Mouse (Mus musculus): Measurements from ENCODE around the gene Bmper.

The Bmper gene

GRCm38 (mm10) chr9:23306226-23306625, 83.3 kb downstream of the Bmper start:
- H3K36me3 ChIP-seq (ENCODE audit: control insufficient read depth, insufficient read depth, low read length, poor library complexity, severe bottlenecking), result no peaks in the 10 kb centered on the region
- DNase-seq (ENCODE audit: low read depth, low spot score), result no peak

DNA sequence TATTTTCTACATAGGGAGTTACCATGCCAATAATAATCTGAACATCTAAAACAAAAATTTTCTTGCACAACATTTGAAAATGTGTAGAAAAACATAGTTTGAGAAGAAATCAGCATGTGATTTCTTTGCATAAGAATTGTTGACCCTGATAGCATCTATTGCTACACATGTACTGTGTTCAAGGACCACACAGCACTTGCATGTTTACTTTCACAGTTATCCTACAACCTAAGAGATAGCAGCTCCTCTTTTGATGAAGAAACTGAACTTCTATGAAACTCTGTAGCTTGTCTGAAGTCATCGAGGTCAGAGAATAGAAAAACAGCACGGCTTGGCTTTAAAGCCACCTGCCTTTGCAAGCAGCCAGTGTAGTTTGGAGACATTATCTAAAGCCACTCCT, 85.0 kb downstream of the Bmper start:
- Histone ChIP-seq H3K27me3 (ENCODE audit: control insufficient read depth, insufficient read depth, low read length, poor library complexity, severe bottlenecking) (no peaks in the 10 kb centered on the region), H3K36me3 (ENCODE audit: control insufficient read depth, insufficient read depth, low read length, poor library complexity, severe bottlenecking) (no peaks in the 10 kb centered on the region)
- DNase-seq (ENCODE audit: low read depth, low spot score), result no peak

More at GRCm38 (mm10) chr9:23306226-23306625, 83.3 kb downstream of the Bmper start:
- no peaks in the 10 kb centered on the region for H3K27me3 ChIP-seq (ENCODE audit: control insufficient read depth, insufficient read depth, low read length, poor library complexity, severe bottlenecking)

- DNase-seq (ENCODE audit: low read depth, low spot score), result no peak
- H3K36me3 ChIP-seq (ENCODE audit: control insufficient read depth, insufficient read depth, low read length, poor library complexity, severe bottlenecking), result no peaks in the 10 kb centered on the region
- no peaks in the 10 kb centered on the region for H3K27me3 ChIP-seq (ENCODE audit: control insufficient read depth, insufficient read depth, low read length, poor library complexity, severe bottlenecking)
These were observed 88.1 kb downstream of the Bmper start for GRCm38 (mm10) chr9:23310953-23311352.

DNA sequence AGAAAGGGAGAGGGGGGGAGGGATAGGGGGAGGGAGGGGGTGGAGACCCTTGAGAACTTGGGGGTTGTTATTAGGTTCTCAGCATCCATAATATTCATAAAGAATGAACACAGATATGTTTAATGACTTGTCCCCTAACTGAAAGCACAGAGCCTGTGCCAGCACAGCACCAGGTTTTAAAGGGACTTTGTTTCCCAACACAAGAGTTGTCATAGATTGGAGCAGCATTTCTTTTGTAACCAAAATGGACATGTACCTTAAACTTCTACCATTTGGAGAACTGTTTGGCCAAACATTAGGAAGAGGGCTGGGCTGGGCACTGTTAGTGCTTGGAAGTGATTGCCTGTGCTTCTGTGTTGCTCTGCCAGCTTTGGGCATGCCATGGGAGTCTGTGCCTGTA, 89.1 kb downstream of the Bmper start:
- DNase-seq (ENCODE audit: low read depth, low spot score), result no peak
- H3K36me3 ChIP-seq (ENCODE audit: control insufficient read depth, insufficient read depth, low read length, poor library complexity, severe bottlenecking), result no peaks in the 10 kb centered on the region
- H3K27me3 ChIP-seq (ENCODE audit: control insufficient read depth, insufficient read depth, low read length, poor library complexity, severe bottlenecking), result no peaks in the 10 kb centered on the region

GRCm38 (mm10) chr9:23312877-23313276, 90.0 kb downstream of the Bmper start:
- no peak for DNase-seq (ENCODE audit: low read depth, low spot score)
- Histone ChIP-seq H3K27me3 (ENCODE audit: control insufficient read depth, insufficient read depth, low read length, poor library complexity, severe bottlenecking) (no peaks in the 10 kb centered on the region), H3K36me3 (ENCODE audit: control insufficient read depth, insufficient read depth, low read length, poor library complexity, severe bottlenecking) (no peaks in the 10 kb centered on the region)

DNA sequence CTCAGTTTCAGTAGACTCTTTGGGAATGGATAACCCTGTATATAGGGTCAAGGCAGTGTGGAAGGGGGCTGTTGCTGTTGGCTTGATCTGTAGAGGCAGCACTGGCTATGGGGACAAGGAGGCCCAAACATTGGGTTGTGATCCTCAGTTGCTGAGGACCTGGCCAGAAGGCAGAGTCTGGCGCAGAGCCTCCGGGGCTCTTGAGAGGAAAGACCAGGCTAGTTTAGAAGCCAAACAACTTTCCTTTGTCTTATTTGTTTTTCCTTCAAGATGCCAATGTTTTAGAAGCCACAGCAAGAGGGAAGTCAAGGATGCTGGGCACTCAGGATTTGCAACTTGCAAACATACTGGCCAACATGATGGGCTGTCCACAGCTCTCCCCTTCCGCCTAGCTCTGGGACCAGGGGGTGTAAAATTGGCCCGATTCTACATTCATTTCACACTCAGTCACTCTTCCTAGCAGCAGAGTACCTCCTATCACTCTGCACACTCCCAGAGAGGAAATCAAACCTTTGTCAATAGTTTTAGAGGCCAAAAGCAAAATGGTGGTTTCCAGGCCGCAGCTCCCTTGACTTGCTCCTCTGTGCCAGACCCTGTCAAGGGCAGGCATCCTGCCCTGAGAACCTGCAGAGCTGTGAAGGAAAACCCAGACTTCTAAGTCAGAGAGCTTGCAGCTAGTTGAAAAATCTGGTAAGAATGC, 92.9 kb downstream of the Bmper start:
- DNase-seq (ENCODE audit: low read depth, low spot score), result no peak
- Histone ChIP-seq H3K27me3 (ENCODE audit: control insufficient read depth, insufficient read depth, low read length, poor library complexity, severe bottlenecking) (no peaks in the 10 kb centered on the region), H3K36me3 (ENCODE audit: control insufficient read depth, insufficient read depth, low read length, poor library complexity, severe bottlenecking) (no peaks in the 10 kb centered on the region)

DNA sequence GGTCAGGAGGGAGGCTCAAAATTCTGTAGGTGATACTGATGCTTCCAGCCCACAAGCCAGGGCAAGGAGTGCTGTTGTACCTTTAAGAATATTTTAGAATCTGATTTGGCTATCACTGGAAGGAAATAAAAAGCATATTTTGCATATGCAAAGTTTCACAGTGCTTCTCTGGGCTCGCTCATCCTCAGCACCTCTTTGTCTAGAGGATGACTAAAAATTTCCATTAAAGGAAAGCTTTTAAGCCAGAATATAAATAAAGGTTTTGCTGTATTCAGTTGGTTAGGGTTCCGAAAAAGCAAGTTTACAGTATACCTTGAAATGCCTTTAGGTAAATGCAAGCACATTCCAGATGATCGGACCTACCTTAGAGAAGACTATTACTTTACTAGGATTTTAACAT, 105.0 kb downstream of the Bmper start:
- no peak for DNase-seq (ENCODE audit: low read depth, low spot score)

GRCm38 (mm10) chr9:23333041-23333622, 110.3 kb downstream of the Bmper start:
- H3K36me3 ChIP-seq (ENCODE audit: control insufficient read depth, insufficient read depth, low read length, poor library complexity, severe bottlenecking), result no peaks in the 10 kb centered on the region
- DNase-seq (ENCODE audit: low read depth, low spot score), result no peak
- no peaks in the 10 kb centered on the region for H3K27me3 ChIP-seq (ENCODE audit: control insufficient read depth, insufficient read depth, low read length, poor library complexity, severe bottlenecking)

More for the DNA sequence above, 105.0 kb downstream of the Bmper start:
- no peaks in the 10 kb centered on the region for H3K36me3 ChIP-seq (ENCODE audit: control insufficient read depth, insufficient read depth, low read length, poor library complexity, severe bottlenecking)
- H3K27me3 ChIP-seq (ENCODE audit: control insufficient read depth, insufficient read depth, low read length, poor library complexity, severe bottlenecking), result no peaks in the 10 kb centered on the region

DNA sequence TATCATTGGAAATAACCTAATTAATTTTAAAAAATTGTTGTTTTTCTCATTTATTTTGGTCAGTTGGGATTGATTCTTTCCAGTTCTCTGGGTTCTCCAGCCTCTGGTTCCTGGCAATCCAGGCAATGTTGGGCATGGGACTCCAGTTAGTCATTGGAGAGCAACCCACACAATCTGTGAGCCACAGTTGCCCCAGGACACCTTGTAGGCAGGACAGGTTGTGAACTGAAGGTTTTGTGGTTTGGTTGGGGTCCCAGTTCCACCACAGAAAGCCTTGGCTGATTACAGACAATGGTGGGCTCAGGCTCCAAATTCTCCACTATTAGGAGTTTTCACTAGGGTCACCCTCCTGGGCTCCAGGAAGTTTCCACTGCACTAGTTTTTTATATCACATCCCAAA, 117.7 kb downstream of the Bmper start:
- Histone ChIP-seq H3K27me3 (ENCODE audit: control insufficient read depth, insufficient read depth, low read length, poor library complexity, severe bottlenecking) (no peaks in the 10 kb centered on the region; the same call in 1 of the 2 replicates), H3K36me3 (ENCODE audit: control insufficient read depth, insufficient read depth, low read length, poor library complexity, severe bottlenecking) (no peaks in the 10 kb centered on the region)
- no peak for DNase-seq (ENCODE audit: low read depth, low spot score)

- Histone ChIP-seq H3K36me3 (ENCODE audit: control insufficient read depth, insufficient read depth, low read length, poor library complexity, severe bottlenecking) (no peaks in the 10 kb centered on the region), H3K27me3 (ENCODE audit: control insufficient read depth, insufficient read depth, low read length, poor library complexity, severe bottlenecking) (no peaks in the 10 kb centered on the region; the same call in 1 of the 2 replicates)
- no peak for DNase-seq (ENCODE audit: low read depth, low spot score)
These were observed 118.4 kb downstream of the Bmper start for GRCm38 (mm10) chr9:23341246-23341645.

- H3K27me3 ChIP-seq (ENCODE audit: control insufficient read depth, insufficient read depth, low read length, poor library complexity, severe bottlenecking), result no peaks in the 10 kb centered on the region; the same call in 1 of the 2 replicates
- DNase-seq (ENCODE audit: low read depth, low spot score), result no peak
- no peaks in the 10 kb centered on the region for H3K36me3 ChIP-seq (ENCODE audit: control insufficient read depth, insufficient read depth, low read length, poor library complexity, severe bottlenecking)
These were observed 121.5 kb downstream of the Bmper start for GRCm38 (mm10) chr9:23344353-23344752.

GRCm38 (mm10) chr9:23345093-23345844, 122.4 kb downstream of the Bmper start:
- Histone ChIP-seq H3K27me3 (ENCODE audit: control insufficient read depth, insufficient read depth, low read length, poor library complexity, severe bottlenecking) (no peaks in the 10 kb centered on the region), H3K36me3 (ENCODE audit: control insufficient read depth, insufficient read depth, low read length, poor library complexity, severe bottlenecking) (no peaks in the 10 kb centered on the region)
- DNase-seq (ENCODE audit: low read depth, low spot score), result no peak

- no peak for DNase-seq (ENCODE audit: low read depth, low spot score)
- Histone ChIP-seq H3K27me3 (ENCODE audit: control insufficient read depth, insufficient read depth, low read length, poor library complexity, severe bottlenecking) (no peaks in the 10 kb centered on the region), H3K36me3 (ENCODE audit: control insufficient read depth, insufficient read depth, low read length, poor library complexity, severe bottlenecking) (no peaks in the 10 kb centered on the region)
These were observed 126.7 kb downstream of the Bmper start for GRCm38 (mm10) chr9:23349603-23350002.

DNA sequence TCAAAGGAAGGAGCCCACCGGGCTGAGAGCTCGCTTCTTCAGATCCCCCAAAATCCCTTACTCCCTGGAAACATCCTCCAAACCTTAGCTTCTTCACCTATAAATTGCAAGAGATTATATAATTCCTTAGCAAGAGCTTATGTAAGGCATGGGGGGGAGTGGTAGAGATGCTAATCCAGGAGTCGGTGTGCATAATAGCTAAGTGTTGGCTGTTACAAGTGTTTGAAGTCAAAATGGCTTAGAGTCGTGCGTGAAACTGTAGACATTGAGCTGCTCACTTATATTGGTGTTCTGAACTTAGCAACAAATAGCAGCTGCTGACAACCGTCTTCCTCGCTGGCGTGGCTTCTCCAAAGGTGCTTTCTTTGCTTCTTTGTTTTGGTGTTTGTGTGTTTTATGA, 128.5 kb downstream of the Bmper start:
- Histone ChIP-seq H3K27me3 (ENCODE audit: control insufficient read depth, insufficient read depth, low read length, poor library complexity, severe bottlenecking) (no peaks in the 10 kb centered on the region), H3K36me3 (ENCODE audit: control insufficient read depth, insufficient read depth, low read length, poor library complexity, severe bottlenecking) (no peaks in the 10 kb centered on the region)
- no peak for DNase-seq (ENCODE audit: low read depth, low spot score)

- Histone ChIP-seq H3K36me3 (ENCODE audit: control insufficient read depth, insufficient read depth, low read length, poor library complexity, severe bottlenecking) (no peaks in the 10 kb centered on the region), H3K27me3 (ENCODE audit: control insufficient read depth, insufficient read depth, low read length, poor library complexity, severe bottlenecking) (no peaks in the 10 kb centered on the region)
- DNase-seq (ENCODE audit: low read depth, low spot score), result no peak
These were observed 129.5 kb downstream of the Bmper start for GRCm38 (mm10) chr9:23352396-23352795.

All from splenic B cell, adult 2 months (primary cell).